Mouse (Mus musculus) frontal cortex, postnatal 10 days (tissue): ENCODE measurements at regions not wholly inside any gene's neighbourhood (a gene's known extent, or its start where the extent isn't known, plus 50 kb on each side); places are given as distances from the start of the nearest gene placed in this dataset.

Experiments used
- DNase-seq, 2 experiments: peaks; one replicate each; pipeline ENCODE4 v3.0.0; 2022; ENCODE audit warnings: low spot score in 2 of 2, mixed read lengths in 1 of 2

GRCm38 (mm10) chr9:118204456-118204855 is 54.5 kb upstream of the Cmc1 start:
- DNase-seq: no peak

GRCm38 (mm10) chr9:118206483-118206882 is 56.5 kb upstream of the Cmc1 start:
- no peak for DNase-seq

- no peak for DNase-seq
These were observed 69.7 kb upstream of the Cmc1 start for GRCm38 (mm10) chr9:118219696-118220095.

- no peak for DNase-seq
These were observed 71.2 kb upstream of the Cmc1 start for GRCm38 (mm10) chr9:118221186-118221585.

- DNase-seq: no peak
These were observed 77.6 kb upstream of the Cmc1 start for GRCm38 (mm10) chr9:118227401-118228061.

- DNase-seq: no peak
These were observed 78.9 kb upstream of the Cmc1 start for GRCm38 (mm10) chr9:118228691-118229427.

- no peak for DNase-seq
These were observed 90.7 kb upstream of the Cmc1 start for GRCm38 (mm10) chr9:118240711-118241110.

- DNase-seq: no peak
These were observed 97.0 kb upstream of the Cmc1 start for GRCm38 (mm10) chr9:118246820-118247628.

GRCm38 (mm10) chr9:118253829-118254228 is 103.9 kb upstream of the Cmc1 start:
- DNase-seq: no peak

GRCm38 (mm10) chr9:118255200-118255733 is 105.3 kb upstream of the Cmc1 start:
- no peak for DNase-seq

- peak; percentile 8 to 9 for DNase-seq
These were observed 105.8 kb upstream of the Cmc1 start for GRCm38 (mm10) chr9:118255751-118256266.

GRCm38 (mm10) chr9:118266298-118266697 is 116.3 kb upstream of the Cmc1 start:
- DNase-seq: no peak

GRCm38 (mm10) chr9:118271681-118272080 is 121.7 kb upstream of the Cmc1 start:
- no peak for DNase-seq

- no peak for DNase-seq
These were observed 122.9 kb upstream of the Cmc1 start for GRCm38 (mm10) chr9:118272713-118273407.

- DNase-seq: no peak
These were observed 135.5 kb upstream of the Cmc1 start for GRCm38 (mm10) chr9:118285481-118285880.

GRCm38 (mm10) chr9:118287606-118288005 is 137.6 kb upstream of the Cmc1 start:
- no peak for DNase-seq

- DNase-seq: no peak
These were observed 142.9 kb upstream of the Cmc1 start for GRCm38 (mm10) chr9:118292836-118293235.

GRCm38 (mm10) chr9:118294011-118294410 is 144.0 kb upstream of the Cmc1 start:
- no peak for DNase-seq

GRCm38 (mm10) chr9:118302785-118303384 is 152.9 kb upstream of the Cmc1 start:
- DNase-seq: no peak

- DNase-seq: no peak
These were observed 159.5 kb upstream of the Eomes start for GRCm38 (mm10) chr9:118318357-118319140.
